Mouse (Mus musculus) limb, embryonic 13.5 days (tissue): Measurements from ENCODE around the gene Bud13. TPM values are rescaled to one million over a fixed set of nuclear protein-coding genes. Genes with fewer than 3 reads are reported as not detected.
"Not testable (repeated sequence)": the region's sequence is repeated elsewhere in the genome, so short reads cannot be mapped to it uniquely, and the experiment has no call there.

ENCODE experiments used
- ATAC-seq: fragments of 200-750 bp; cut with Nextera tagmentation; 2 replicates; pipeline ENCODE4 v1.8.0; 2017; ENCODE audit warnings: low read depth, moderate number of reproducible peaks, moderate TSS enrichment; ENCODE audit not compliant: low FRiP score
- H3K27ac ChIP-seq: fragments of 300-500 bp; sonication (generic); 2 replicates; pipeline ENCODE4 v1.5.1; 2015; ENCODE audit warnings: inconsistent platforms, mild to moderate bottlenecking, moderate library complexity
- H3K27me3 ChIP-seq: fragments of 300-500 bp; sonication (generic); 2 replicates; pipeline ENCODE4 v1.6.1; 2015; ENCODE audit warnings: mild to moderate bottlenecking, inconsistent platforms
- H3K36me3 ChIP-seq: fragments of 300-500 bp; sonication (generic); 2 replicates; pipeline ENCODE4 v1.6.1; 2015; ENCODE audit warnings: inconsistent platforms, mild to moderate bottlenecking, moderate library complexity
- H3K4me1 ChIP-seq: fragments of 300-500 bp; sonication (generic); 2 replicates; pipeline ENCODE4 v1.6.1; 2015; ENCODE audit warnings: inconsistent platforms
- H3K4me2 ChIP-seq: fragments of 300-500 bp; sonication (generic); replicated peaks from 2 replicates; pipeline ENCODE4 v1.6.1; 2015; ENCODE audit warnings: inconsistent platforms, mild to moderate bottlenecking, moderate library complexity
- H3K4me3 ChIP-seq: fragments of 300-500 bp; sonication (generic); 2 replicates; pipeline ENCODE4 v1.5.1; 2015; ENCODE audit warnings: moderate library complexity, mild to moderate bottlenecking, inconsistent platforms
- H3K9ac ChIP-seq: fragments of 300-500 bp; sonication (generic); 2 replicates; pipeline ENCODE4 v1.6.1; 2015; ENCODE audit warnings: mild to moderate bottlenecking, inconsistent platforms
- H3K9me3 ChIP-seq: fragments of 300-500 bp; sonication (generic); 2 replicates; pipeline ENCODE4 v1.6.1; 2016; ENCODE audit warnings: inconsistent platforms
- WGBS: fragments of 180-500 bp; shearing (Covaris S2); methylation state at CpG from one replicate; pipeline ENCODE4 v1.1.7; 2015; 5-methylcytosine and 5-hydroxymethylcytosine counted together
- polyA plus RNA-seq: library from polyadenylated mRNA; unstranded; fragments of >200 nt; fragmentation: Nextera tagmentation; extraction: Ambion mirVana; gene quantifications from 2 replicates; pipeline ENCODE4 v1.2.1, GENCODE M21; 2015

The Bud13 gene
- polyA plus RNA-seq, 1 experiment from 2014 or later = 30.1 TPM

DNA sequence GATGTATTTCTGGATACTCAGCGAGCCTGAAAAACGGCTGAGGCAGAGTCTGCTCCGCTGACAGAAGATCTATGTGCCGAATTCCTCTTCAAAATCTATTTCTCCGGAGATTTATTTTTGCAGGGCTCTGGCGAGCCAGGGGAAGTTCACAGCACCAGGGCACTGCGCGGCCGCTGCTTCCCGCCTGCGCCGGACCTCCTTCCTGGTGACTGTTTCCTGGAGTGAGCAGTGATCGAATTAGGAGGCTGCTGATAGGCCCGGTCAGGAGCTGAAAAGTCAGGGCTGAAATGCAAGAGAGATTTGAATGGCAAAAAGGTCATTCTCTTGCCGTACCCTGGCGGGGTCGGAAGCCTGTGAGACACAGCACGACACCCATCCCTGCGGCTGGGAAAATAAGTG, 46.4 kb downstream of the Bud13 start:
- H3K9me3 ChIP-seq = no peaks in the 10 kb centered on the region
- WGBS = 3% methylated on average over 19 of the region's 19 CpGs
- peak overlapping the region; percentile 73 for H3K9ac ChIP-seq
- no peak for ATAC-seq
- peak overlapping the region; percentile 67 for H3K27ac ChIP-seq
- H3K4me2 ChIP-seq = peak overlapping the region; percentile 68
- H3K4me1 ChIP-seq = peaks cover 18% of the 10 kb centered on the region
- peak overlapping the region; percentile 37 for H3K4me3 ChIP-seq
- peaks cover 18% of the 10 kb centered on the region for H3K27me3 ChIP-seq
- no peaks in the 10 kb centered on the region for H3K36me3 ChIP-seq

DNA sequence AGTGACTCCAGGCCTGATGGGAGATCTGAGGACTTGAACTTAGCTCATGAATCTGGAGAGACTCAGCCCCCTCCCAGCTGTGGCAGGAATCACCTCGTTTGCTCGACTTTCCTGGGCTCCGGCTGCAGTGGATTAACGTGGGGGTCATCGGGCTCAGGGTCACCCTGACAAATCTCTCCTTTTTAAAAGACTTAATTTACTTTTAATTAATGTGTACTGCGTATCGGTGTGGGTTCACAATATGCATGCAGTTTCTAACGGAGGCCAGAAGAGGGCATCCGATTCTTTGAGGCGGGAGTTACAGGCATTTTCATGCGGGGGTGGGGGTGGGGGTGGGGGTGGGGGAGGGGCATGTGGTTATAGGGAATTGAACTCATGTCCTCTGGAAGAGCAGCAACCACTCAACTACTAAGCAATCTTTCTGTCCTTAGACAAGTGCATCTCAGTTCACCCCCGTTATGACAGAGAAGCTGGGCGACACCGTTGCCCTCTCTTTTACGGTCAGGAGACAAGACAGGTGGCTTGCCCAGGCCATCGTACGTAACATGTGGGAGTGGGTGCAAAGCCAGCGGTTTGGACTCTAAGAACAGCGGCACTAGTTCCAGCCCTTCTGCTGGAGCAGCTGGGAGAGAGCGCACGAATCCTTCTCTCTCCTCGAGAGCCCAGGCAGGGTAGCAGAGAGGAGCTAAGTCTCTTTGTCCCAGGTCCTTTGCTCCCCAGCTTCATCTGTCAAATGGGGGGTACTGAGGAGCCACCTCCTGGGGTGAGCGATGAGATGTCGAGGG, 47.2 kb downstream of the Bud13 start:
- Histone ChIP-seq H3K9me3 (no peaks in the 10 kb centered on the region), H3K27ac (no peak overlapping the region), H3K27me3 (peaks cover 25% of the 10 kb centered on the region), H3K4me3 (no peak overlapping the region), H3K36me3 (no peaks in the 10 kb centered on the region), H3K4me2 (no peak overlapping the region; the same call in 1 of the 2 replicates), H3K4me1 (peaks cover 18% of the 10 kb centered on the region), H3K9ac (no peak overlapping the region)
- WGBS = 19% methylated on average over 24 of the region's 24 CpGs
- ATAC-seq = no peak

DNA sequence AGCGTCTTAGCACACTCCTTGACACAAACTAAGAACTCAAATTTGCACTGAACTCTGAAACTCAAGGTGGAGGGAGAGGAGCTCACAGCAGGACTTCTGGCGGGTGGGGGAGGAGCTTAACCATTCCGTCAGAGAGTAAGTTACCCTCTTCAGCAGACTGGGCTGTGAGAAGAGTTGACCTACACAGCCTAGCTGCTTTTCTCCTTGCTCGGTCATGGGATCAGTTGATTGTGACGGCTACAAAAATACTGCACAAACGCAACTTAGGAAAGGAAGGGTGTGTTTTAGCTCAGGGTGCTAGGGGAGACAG, 47.7 kb downstream of the Bud13 start:
- H3K27ac ChIP-seq = no peak overlapping the region
- ATAC-seq = no peak
- H3K4me2 ChIP-seq = no peak overlapping the region
- H3K4me3 ChIP-seq = no peak overlapping the region
- 59% methylated on average over 6 of the region's 6 CpGs for WGBS
- peaks cover 18% of the 10 kb centered on the region for H3K4me1 ChIP-seq
- no peaks in the 10 kb centered on the region for H3K36me3 ChIP-seq
- peaks cover 30% of the 10 kb centered on the region for H3K27me3 ChIP-seq
- no peak overlapping the region for H3K9ac ChIP-seq
- no peaks in the 10 kb centered on the region for H3K9me3 ChIP-seq

DNA sequence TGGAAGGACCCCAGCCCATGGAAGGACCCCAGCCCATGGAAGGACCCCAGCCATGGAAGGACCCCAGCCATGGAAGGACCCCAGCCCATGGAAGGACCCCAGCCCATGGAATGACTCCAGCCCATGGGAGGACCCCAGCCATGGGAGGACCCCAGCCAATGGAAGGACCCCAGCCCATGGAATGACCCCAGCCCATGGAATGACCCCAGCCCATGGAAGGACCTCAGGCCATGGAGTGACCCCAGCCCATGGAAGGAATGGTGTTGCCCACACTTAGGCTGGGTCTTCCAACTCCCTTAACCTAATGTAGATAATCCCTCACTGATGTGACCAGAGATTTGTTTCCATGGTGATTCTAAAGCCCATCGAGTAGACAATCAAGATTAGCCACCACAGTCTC, 48.5 kb downstream of the Bud13 start:
- Histone ChIP-seq H3K9ac (no peak overlapping the region), H3K36me3 (no peaks in the 10 kb centered on the region), H3K4me2 (no peak overlapping the region), H3K27ac (no peak overlapping the region), H3K27me3 (peaks cover 35% of the 10 kb centered on the region), H3K4me3 (no peak overlapping the region), H3K9me3 (no peaks in the 10 kb centered on the region), H3K4me1 (peaks cover 18% of the 10 kb centered on the region)
- ATAC-seq = no peak
- 74% methylated on average over 1 of the region's 1 CpGs for WGBS

DNA sequence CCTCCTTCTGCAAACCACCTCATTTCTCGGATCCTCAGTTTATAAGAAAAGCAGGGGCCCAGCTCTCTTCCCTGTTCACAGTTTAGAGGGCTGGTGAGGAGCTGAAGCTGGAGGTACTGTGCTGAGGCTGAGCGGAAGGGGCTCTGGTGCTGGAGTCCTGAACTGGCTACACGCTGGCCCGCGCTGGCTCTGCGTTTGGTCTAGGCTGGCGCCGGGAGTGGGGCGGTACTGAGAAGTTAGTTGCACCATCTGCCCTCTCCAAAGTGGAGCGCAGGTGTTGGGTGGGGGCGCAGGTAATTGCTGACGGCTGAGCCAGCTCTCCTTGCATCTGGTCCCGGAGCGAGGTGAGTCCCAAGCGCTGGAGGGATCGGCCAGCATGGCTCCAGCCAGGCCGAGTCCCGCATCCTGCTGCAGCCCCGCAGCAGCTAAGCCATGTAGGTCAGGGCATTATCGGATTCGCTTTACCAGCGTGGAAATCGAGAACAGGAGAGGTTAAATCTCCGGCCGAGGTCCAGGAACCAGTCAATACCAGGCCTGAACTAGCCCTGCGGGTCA, 51.7 kb downstream of the Bud13 start:
- H3K36me3 ChIP-seq = no peaks in the 10 kb centered on the region
- 0 out of 2 replicates have a peak overlapping the region, but pooled peaks have one; percentile 19 for H3K4me2 ChIP-seq
- WGBS = 26% methylated on average over 26 of the region's 26 CpGs
- H3K9me3 ChIP-seq = no peaks in the 10 kb centered on the region
- ATAC-seq = no peak
- H3K9ac ChIP-seq = no peak overlapping the region
- H3K27ac ChIP-seq = no peak overlapping the region
- H3K27me3 ChIP-seq = peaks cover 35% of the 10 kb centered on the region
- H3K4me3 ChIP-seq = no peak overlapping the region
- H3K4me1 ChIP-seq = peaks cover 15% of the 10 kb centered on the region

DNA sequence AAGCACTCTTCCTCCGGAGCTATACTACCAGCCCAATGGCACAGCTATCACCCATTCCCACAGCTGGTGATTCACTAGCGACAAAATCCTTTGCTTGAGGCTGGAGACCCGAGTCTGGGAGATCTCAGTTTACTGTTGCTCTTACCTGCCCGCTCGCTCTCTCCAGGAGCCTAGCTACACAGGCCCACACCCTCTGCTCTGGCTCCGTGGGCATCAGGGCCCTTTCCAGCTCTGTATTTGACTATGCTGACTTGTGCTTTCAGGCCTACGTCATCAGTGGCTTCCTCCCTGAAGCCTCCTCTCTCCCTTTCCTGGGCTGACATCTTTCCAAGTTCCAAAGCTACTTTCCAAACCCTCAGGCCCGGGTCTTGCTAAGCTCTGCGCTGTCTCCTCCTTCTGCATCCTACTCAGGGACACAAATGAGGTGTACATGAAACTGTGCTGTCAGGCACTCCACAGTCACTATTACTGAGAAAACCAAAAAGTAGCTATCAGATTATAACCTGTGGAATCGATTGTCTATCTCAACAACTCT, 52.7 kb downstream of the Bud13 start:
- H3K4me2 ChIP-seq = no peak overlapping the region
- H3K36me3 ChIP-seq = no peaks in the 10 kb centered on the region
- H3K4me3 ChIP-seq = no peak overlapping the region
- 76% methylated on average over 10 of the region's 10 CpGs for WGBS
- H3K9me3 ChIP-seq = no peaks in the 10 kb centered on the region
- no peak overlapping the region for H3K9ac ChIP-seq
- peaks cover 12% of the 10 kb centered on the region for H3K4me1 ChIP-seq
- H3K27me3 ChIP-seq = peaks cover 29% of the 10 kb centered on the region
- H3K27ac ChIP-seq = no peak overlapping the region
- ATAC-seq = no peak

DNA sequence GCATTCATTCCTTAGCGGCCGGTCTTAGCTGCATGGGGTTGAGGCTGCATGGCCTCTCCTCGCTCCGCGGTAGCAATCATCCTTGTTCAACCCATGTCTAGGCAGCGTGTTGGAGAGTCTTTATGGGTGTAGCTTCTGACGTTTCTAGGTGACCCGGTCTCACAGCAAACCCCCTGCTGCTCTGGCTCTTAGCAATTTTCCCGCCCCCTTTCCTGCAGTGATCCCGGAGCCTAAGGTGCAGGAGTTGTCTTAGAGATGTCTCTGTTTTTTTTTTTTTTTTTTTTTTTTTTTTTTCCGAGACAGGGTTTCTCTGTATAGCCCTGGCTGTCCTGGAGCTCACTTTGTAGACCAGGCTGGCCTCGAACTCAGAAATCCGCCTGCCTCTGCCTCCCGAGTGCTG, 53.5 kb downstream of the Bud13 start:
- H3K27ac ChIP-seq, H3K4me3 ChIP-seq, H3K4me2 ChIP-seq, H3K9ac ChIP-seq, H3K36me3 ChIP-seq, ATAC-seq, H3K9me3 ChIP-seq: not testable (repeated sequence)
- Histone ChIP-seq H3K4me1 (peaks cover 12% of the 10 kb centered on the region), H3K27me3 (peaks cover 28% of the 10 kb centered on the region)
- WGBS = 69% methylated on average over 12 of the region's 14 CpGs

DNA sequence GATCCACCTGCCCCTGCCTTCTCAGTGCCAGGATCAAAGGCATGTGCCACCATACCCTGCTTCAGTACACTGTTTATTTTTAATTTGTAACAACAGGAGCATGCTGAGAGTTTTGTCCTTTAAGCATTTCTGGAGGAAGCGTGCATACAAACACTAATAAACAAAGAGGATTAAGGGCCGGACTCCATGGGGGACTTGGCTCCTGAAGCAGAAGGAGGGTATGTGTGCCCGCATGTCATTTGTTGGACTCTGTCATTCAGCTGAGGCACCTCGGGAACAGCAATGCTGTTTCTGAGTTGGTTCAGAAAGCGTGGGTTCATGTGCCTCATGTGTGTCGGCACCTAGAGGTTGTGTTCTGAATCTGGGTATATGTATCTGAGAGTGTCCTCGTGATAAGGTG, 54.5 kb downstream of the Bud13 start:
- WGBS = 67% methylated on average over 7 of the region's 7 CpGs
- H3K4me2 ChIP-seq = no peak overlapping the region
- no peak overlapping the region for H3K27ac ChIP-seq
- H3K4me1 ChIP-seq = peaks cover 12% of the 10 kb centered on the region
- H3K4me3 ChIP-seq = no peak overlapping the region
- peaks cover 28% of the 10 kb centered on the region for H3K27me3 ChIP-seq
- ATAC-seq = no peak
- no peaks in the 10 kb centered on the region for H3K36me3 ChIP-seq
- H3K9ac ChIP-seq = no peak overlapping the region
- H3K9me3 ChIP-seq = no peaks in the 10 kb centered on the region

DNA sequence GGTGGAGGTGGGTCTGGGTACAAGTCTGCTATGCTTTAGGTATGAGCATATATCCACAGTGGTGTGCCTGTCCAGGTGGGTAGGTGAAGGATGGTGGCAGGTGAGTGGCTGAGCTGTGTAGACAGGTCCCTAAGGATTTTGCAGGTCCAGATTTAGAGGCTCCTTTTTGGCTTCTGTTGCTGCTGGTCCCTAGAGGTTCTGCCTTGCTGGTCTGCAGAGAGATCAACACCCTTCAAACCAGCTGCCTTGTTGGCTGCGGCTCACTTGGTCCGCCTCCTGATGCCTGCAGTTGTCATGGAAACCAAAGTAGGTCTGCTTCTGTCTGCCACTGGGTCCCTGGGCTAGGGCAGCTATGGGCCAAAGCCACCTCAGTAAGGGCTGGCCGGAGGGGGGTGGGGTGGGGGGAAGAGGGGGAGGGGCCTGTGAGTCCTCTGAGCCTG, 55.1 kb downstream of the Bud13 start:
- peak; percentile 51; the same call in 1 of the 2 replicates for ATAC-seq
- no peaks in the 10 kb centered on the region for H3K9me3 ChIP-seq
- H3K36me3 ChIP-seq = no peaks in the 10 kb centered on the region
- peaks cover 12% of the 10 kb centered on the region for H3K4me1 ChIP-seq
- WGBS = 5% methylated on average over 3 of the region's 3 CpGs
- H3K4me2 ChIP-seq = no peak overlapping the region
- peaks cover 24% of the 10 kb centered on the region for H3K27me3 ChIP-seq
- no peak overlapping the region for H3K27ac ChIP-seq
- H3K4me3 ChIP-seq = no peak overlapping the region
- H3K9ac ChIP-seq = no peak overlapping the region

DNA sequence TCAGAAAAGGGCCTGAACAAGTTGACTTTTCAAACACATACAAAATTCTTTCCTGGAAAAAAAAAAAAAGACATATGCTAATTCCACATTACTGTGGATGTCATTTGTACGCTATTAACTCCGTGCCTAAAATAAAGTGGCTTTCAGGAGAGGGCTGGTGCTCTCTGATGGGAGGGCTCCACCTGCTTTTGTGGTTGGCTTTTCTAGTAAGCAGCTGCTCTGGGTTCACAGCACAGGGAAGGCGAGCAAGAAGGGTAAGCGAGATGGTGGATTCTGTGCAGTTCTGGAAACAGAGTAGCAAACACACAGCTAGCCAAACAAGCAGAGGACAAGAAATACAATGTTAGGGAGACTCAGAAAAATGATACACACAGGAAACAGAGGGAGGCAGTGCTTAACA, 55.6 kb downstream of the Bud13 start:
- ATAC-seq = no peak
- Histone ChIP-seq H3K27me3 (peaks cover 20% of the 10 kb centered on the region), H3K4me1 (peaks cover 12% of the 10 kb centered on the region), H3K9me3 (no peaks in the 10 kb centered on the region), H3K27ac (no peak overlapping the region), H3K4me2 (no peak overlapping the region), H3K4me3 (no peak overlapping the region), H3K36me3 (no peaks in the 10 kb centered on the region), H3K9ac (no peak overlapping the region)
- 34% methylated on average over 4 of the region's 4 CpGs for WGBS

DNA sequence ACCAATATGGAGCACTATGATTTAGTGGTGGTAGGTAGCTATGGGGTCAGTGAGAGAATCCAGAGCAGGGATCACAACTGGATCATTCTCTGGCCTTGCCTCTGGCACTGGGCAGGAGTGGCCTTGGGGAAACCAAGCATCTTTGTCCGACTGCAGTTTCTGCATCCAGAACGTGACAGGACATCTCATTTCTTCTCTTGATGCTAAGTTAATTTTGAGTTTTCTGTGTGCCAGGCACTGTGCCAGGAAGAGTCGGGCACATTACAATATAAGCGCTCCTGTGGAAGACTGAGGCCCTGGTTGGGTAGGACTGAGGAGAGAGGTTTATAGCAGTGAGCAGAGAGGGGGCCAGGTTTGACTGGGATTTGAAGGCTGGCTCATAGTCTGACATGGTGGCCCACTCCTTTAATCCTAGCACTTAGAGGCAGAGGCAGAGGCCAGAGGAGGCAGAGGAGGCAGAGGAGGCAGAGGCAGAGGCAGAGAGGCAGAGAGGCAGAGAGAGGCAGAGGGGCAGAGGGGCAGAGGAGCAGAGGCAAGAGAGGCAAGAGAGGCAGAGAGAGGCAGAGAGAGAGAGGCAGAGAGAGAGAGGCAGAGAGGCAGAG, 56.3 kb downstream of the Bud13 start:
- WGBS = 82% methylated on average over 4 of the region's 4 CpGs
- Histone ChIP-seq H3K4me2 (no peak overlapping the region), H3K9ac (no peak overlapping the region), H3K4me3 (no peak overlapping the region), H3K27me3 (peaks cover 17% of the 10 kb centered on the region), H3K27ac (no peak overlapping the region), H3K36me3 (no peaks in the 10 kb centered on the region), H3K9me3 (no peaks in the 10 kb centered on the region), H3K4me1 (peaks cover 12% of the 10 kb centered on the region)
- ATAC-seq = no peak

DNA sequence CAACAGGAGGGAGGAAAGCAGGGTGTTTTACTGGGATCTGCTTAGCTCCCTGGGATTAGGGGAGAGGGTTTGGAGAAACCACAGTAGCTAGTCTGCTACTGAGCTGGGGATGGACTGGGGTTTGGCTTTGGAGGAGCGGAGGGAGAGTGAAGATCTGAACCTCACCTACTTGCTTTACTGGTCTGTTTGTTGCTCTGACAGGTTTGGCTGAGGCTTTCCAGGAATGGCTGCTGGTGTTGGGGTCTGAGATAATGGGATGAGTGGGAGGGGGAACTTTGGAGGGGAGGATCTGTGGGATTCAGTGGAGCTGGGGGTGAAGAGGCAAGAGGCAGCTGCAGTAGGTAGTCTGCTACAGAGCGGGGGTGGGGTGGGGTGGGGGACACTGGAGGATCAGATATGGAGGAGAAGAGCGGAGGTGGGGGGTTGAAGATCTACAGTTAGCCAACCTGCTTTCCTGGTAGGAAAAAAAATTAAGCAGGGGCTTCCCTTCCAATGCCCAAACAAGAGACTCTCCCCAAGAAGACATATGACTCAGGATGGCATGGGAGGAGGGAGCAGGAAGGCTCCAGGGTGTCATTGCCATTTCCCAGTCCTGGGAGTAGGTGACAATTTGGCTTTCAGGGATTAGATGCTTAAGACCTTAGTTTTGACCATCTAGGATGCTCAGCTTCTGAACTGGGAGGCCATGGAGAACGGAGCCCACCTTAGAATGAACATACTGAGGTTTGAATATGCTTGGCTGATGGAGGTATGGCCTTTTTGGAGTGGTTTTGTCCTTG, 63.3 kb downstream of the Bud13 start:
- WGBS = 83% methylated on average over 4 of the region's 4 CpGs
- H3K4me2 ChIP-seq = no peak overlapping the region
- peaks cover 8% of the 10 kb centered on the region for H3K4me1 ChIP-seq
- H3K27me3 ChIP-seq = peaks cover 5% of the 10 kb centered on the region; the same call in 1 of the 2 replicates
- no peaks in the 10 kb centered on the region for H3K9me3 ChIP-seq
- H3K36me3 ChIP-seq = no peaks in the 10 kb centered on the region
- H3K27ac ChIP-seq = no peak overlapping the region
- no peak overlapping the region for H3K4me3 ChIP-seq
- no peak overlapping the region for H3K9ac ChIP-seq
- no peak for ATAC-seq
